Mouse (Mus musculus) lung, adult 2 months (tissue): ENCODE measurements around the gene Gpr137b.
"Not testable (repeated sequence)": the region's sequence is repeated elsewhere in the genome, so short reads cannot be mapped to it uniquely, and the experiment has no call there.

Experiments used
- CTCF ChIP-seq: fragments of 200-500 bp; IDR thresholded peaks from 2 replicates; pipeline ENCODE4 v1.5.1; 2011; ENCODE audit warnings: mild to moderate bottlenecking, low read length, control low read depth; ENCODE audit not compliant: insufficient read depth
- POLR2A ChIP-seq: fragments of 200-500 bp; IDR thresholded peaks from 2 replicates; pipeline ENCODE4 v1.6.1; 2011; ENCODE audit warnings: low read depth, mild to moderate bottlenecking, control low read depth, low read length, borderline replicate concordance; ENCODE audit errors: extremely low read depth

DNA sequence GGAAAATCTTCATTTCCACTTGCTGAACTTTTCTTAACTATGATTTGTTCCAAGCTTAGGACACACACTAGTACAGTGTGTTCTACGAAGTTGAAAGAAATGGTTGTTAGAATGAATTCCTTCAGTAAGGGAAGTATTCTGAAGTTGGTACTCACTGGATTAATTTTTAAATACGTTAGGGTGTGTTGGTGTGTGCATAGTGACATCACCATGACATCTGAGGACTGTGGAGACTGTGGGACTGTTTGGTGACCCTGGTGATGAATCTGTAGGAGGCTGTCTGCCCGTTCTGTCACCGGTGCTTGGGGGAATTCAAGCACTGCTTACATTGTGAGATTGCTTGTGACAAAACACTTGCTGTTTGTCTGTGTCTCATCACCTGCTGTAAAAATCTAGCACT lies 41.7 kb downstream of the Gpr137b start:
- not testable (repeated sequence) for TF ChIP-seq POLR2A, CTCF
